Mouse (Mus musculus): ENCODE measurements around the gene Tnfsf9. TPM values are rescaled to one million over a fixed set of nuclear protein-coding genes. Genes with fewer than 3 reads are reported as not detected.

Tnfsf9 gene
- polyA plus RNA-seq, 1 experiment from 2014 or later, result 10.4 TPM

GRCm38 (mm10) chr17:57098321-57098720 lies 6.8 kb upstream of the Tnfsf9 start:
- Histone ChIP-seq H3K4me1 (peaks cover 14% of the 10 kb centered on the region), H3K36me3 (no peaks in the 10 kb centered on the region), H3K27ac (no peak overlapping the region), H3K9ac (no peak overlapping the region), H3K9me3 (replicated peaks) (no peaks in the 10 kb centered on the region), H3K27me3 (no peaks in the 10 kb centered on the region), H3K4me3 (replicated peaks) (no peak overlapping the region), H3K4me2 (no peak overlapping the region)
- WGBS, result 83% methylated on average over 5 of the region's 5 CpGs
- ATAC-seq (replicated peaks; ENCODE audit: low FRiP score), result no peak

GRCm38 (mm10) chr17:57099629-57100325 lies 5.3 kb upstream of the Tnfsf9 start:
- no peak overlapping the region for H3K4me3 ChIP-seq (replicated peaks)
- 0 out of 2 replicates have a peak overlapping the region, but pooled peaks have one; percentile 17 for H3K4me2 ChIP-seq
- 16% methylated on average over 10 of the region's 10 CpGs for WGBS
- no peaks in the 10 kb centered on the region for H3K36me3 ChIP-seq
- no peak for ATAC-seq (replicated peaks; ENCODE audit: low FRiP score)
- peaks cover 27% of the 10 kb centered on the region for H3K4me1 ChIP-seq
- no peaks in the 10 kb centered on the region for H3K27me3 ChIP-seq
- no peak overlapping the region for H3K27ac ChIP-seq
- H3K9me3 ChIP-seq (replicated peaks), result no peaks in the 10 kb centered on the region
- no peak overlapping the region for H3K9ac ChIP-seq

- WGBS, result 70% methylated on average over 2 of the region's 2 CpGs
- Histone ChIP-seq H3K36me3 (no peaks in the 10 kb centered on the region), H3K4me1 (peaks cover 28% of the 10 kb centered on the region), H3K9me3 (replicated peaks) (no peaks in the 10 kb centered on the region), H3K27ac (no peak overlapping the region), H3K4me2 (no peak overlapping the region), H3K4me3 (replicated peaks) (no peak overlapping the region), H3K9ac (no peak overlapping the region), H3K27me3 (no peaks in the 10 kb centered on the region)
- no peak for ATAC-seq (replicated peaks; ENCODE audit: low FRiP score)
Measured at GRCm38 (mm10) chr17:57102276-57102675, 2.8 kb upstream of the Tnfsf9 start.

GRCm38 (mm10) chr17:57104496-57104895 lies 629 bp upstream of the Tnfsf9 start:
- peak; percentile 2; the same call in 1 of the 2 replicates for ATAC-seq (replicated peaks; ENCODE audit: low FRiP score)
- H3K9me3 ChIP-seq (replicated peaks), result no peaks in the 10 kb centered on the region
- peak overlapping the region; percentile 70; the same call in 1 of the 2 replicates for H3K9ac ChIP-seq
- H3K36me3 ChIP-seq, result no peaks in the 10 kb centered on the region
- 44% methylated on average over 4 of the region's 4 CpGs for WGBS
- peak overlapping the region; percentile 64 for H3K4me3 ChIP-seq (replicated peaks)
- no peaks in the 10 kb centered on the region for H3K27me3 ChIP-seq
- H3K4me1 ChIP-seq, result peaks cover 29% of the 10 kb centered on the region
- peak overlapping the region; percentile 86 for H3K4me2 ChIP-seq
- peak overlapping the region; percentile 67; the same call in 1 of the 2 replicates for H3K27ac ChIP-seq

- H3K27ac ChIP-seq, result no peak overlapping the region
- H3K27me3 ChIP-seq, result no peaks in the 10 kb centered on the region
- H3K9me3 ChIP-seq (replicated peaks), result no peaks in the 10 kb centered on the region
- no peak for ATAC-seq (replicated peaks; ENCODE audit: low FRiP score)
- peak overlapping the region; percentile 70; the same call in 1 of the 2 replicates for H3K9ac ChIP-seq
- peak overlapping the region; percentile 86 for H3K4me2 ChIP-seq
- whole genome bisulfite sequencing, result 8% methylated on average over 9 of the region's 9 CpGs
- H3K4me3 ChIP-seq (replicated peaks), result peak overlapping the region; percentile 64
- peaks cover 29% of the 10 kb centered on the region for H3K4me1 ChIP-seq
- no peaks in the 10 kb centered on the region for H3K36me3 ChIP-seq
Measured at GRCm38 (mm10) chr17:57106035-57106368, 877 bp downstream of the Tnfsf9 start.

DNA sequence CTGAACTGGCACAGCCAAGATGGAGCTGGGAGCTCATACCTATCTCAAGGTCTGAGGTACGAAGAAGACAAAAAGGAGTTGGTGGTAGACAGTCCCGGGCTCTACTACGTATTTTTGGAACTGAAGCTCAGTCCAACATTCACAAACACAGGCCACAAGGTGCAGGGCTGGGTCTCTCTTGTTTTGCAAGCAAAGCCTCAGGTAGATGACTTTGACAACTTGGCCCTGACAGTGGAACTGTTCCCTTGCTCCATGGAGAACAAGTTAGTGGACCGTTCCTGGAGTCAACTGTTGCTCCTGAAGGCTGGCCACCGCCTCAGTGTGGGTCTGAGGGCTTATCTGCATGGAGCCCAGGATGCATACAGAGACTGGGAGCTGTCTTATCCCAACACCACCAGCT lies 1.9 kb downstream of the Tnfsf9 start:
- 94% methylated on average over 5 of the region's 5 CpGs for WGBS
- Histone ChIP-seq H3K9ac (no peak overlapping the region), H3K27ac (no peak overlapping the region), H3K4me2 (0 out of 2 replicates have a peak overlapping the region, but pooled peaks have one; percentile 3), H3K36me3 (no peaks in the 10 kb centered on the region), H3K27me3 (no peaks in the 10 kb centered on the region), H3K9me3 (replicated peaks) (no peaks in the 10 kb centered on the region), H3K4me3 (replicated peaks) (no peak overlapping the region; the same call in 1 of the 2 replicates), H3K4me1 (peaks cover 29% of the 10 kb centered on the region)
- no peak for ATAC-seq (replicated peaks; ENCODE audit: low FRiP score)

DNA sequence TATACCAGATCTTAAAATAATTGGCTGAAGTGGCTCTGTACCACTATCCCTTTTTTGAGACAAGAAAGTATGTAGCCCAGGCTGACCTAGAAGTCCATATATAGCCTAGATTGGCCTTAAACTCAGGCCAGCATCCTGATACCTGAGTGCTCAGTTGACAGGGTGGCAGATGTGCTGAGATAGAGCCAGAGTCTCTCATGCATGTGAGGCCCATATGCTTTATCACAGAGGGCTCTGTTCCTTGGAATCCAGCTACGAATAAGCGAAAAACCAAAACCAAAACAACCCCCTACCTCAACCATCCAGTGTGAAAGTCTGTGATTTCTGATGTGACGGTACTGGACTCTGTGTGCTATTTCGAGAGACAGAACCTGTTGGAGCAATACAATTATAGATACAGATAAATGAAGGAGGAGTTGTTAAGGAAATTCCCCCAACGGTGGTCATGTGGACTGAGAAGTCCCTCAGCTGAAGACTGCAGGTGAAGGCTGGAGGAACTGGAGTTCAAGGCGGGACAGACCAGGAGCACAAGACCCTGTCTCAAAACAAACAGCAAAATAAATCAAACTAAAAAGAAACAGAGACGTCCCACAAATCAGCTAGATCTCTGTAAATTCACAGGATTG lies 3.0 kb downstream of the Tnfsf9 start:
- Histone ChIP-seq H3K9me3 (replicated peaks) (no peaks in the 10 kb centered on the region), H3K27me3 (no peaks in the 10 kb centered on the region), H3K4me3 (replicated peaks) (no peak overlapping the region), H3K9ac (no peak overlapping the region), H3K4me1 (peaks cover 29% of the 10 kb centered on the region), H3K36me3 (no peaks in the 10 kb centered on the region), H3K4me2 (no peak overlapping the region), H3K27ac (no peak overlapping the region)
- ATAC-seq (replicated peaks; ENCODE audit: low FRiP score), result no peak
- whole genome bisulfite sequencing, result 77% methylated on average over 7 of the region's 7 CpGs

- Histone ChIP-seq H3K4me2 (no peak overlapping the region), H3K27ac (no peak overlapping the region), H3K27me3 (no peaks in the 10 kb centered on the region), H3K4me1 (peaks cover 27% of the 10 kb centered on the region), H3K9ac (no peak overlapping the region), H3K4me3 (replicated peaks) (no peak overlapping the region), H3K9me3 (replicated peaks) (no peaks in the 10 kb centered on the region), H3K36me3 (no peaks in the 10 kb centered on the region)
- ATAC-seq (replicated peaks; ENCODE audit: low FRiP score), result no peak
- 50% methylated on average over 5 of the region's 5 CpGs for WGBS
Measured at GRCm38 (mm10) chr17:57108666-57109171, 3.6 kb downstream of the Tnfsf9 start.

DNA sequence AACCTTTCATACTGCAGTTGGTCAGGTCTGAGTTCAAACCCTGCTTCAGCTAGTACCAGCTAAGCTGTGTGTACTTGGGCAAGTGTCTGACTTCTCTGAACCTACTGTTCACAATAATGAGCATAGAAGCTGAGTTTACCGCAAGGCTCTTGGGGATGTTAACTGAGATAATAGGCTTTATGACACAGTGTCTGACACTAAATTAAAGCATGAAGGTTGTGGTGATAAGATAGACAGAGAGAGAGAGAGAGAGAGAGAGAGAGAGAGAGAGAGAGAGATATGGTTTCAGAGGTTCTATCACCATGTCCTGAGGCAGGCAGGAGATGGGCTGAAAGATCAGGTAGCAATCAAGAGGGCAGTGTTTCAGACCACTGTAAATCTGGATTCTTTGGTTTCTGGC lies 4.9 kb downstream of the Tnfsf9 start:
- Histone ChIP-seq H3K27ac (no peak overlapping the region), H3K9ac (no peak overlapping the region), H3K9me3 (replicated peaks) (no peaks in the 10 kb centered on the region), H3K27me3 (no peaks in the 10 kb centered on the region), H3K4me3 (replicated peaks) (no peak overlapping the region), H3K36me3 (no peaks in the 10 kb centered on the region), H3K4me1 (peaks cover 15% of the 10 kb centered on the region), H3K4me2 (no peak overlapping the region)
- ATAC-seq (replicated peaks; ENCODE audit: low FRiP score), result no peak
- 93% methylated on average over 1 of the region's 1 CpGs for WGBS

DNA sequence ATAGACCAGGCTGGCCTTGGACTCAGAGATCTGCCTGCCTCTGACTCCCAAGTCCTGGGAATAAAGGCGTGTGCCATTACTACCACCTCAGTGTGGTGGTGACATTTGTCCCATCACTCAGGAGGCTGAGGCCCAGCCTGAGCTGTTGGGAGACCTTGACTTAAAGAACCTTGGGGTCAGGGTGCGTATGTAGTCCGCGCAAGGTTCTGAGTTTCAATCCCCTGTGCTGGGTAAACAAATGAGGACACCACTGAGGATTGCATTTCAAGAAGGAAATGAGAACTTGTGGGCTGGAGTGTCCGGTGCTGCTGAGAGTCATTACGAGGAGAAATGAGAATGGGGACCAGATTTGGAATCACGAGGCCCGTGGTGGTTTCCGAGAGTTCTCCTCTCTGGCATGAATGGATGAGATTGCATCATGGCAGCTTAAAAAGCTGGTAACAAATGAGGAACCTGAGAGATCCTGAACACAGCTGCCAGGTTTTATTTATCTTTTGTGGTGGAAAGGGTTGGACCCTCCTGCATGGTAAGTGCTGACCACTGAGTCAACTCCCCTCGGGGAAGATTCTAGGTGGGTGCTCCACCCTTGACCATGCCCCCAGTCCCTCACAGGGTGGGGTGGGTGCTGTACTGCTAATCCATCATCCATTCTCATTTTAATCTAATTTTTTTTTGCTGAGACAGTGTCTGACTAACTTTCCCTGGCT lies 7.8 kb downstream of the Tnfsf9 start:
- Histone ChIP-seq H3K4me2 (no peak overlapping the region), H3K9ac (no peak overlapping the region), H3K27ac (no peak overlapping the region), H3K27me3 (0 out of 2 replicates have a peak, but pooled peaks cover 6% of the 10 kb centered on the region), H3K36me3 (no peaks in the 10 kb centered on the region), H3K9me3 (replicated peaks) (no peaks in the 10 kb centered on the region), H3K4me3 (replicated peaks) (no peak overlapping the region), H3K4me1 (no peaks in the 10 kb centered on the region)
- 73% methylated on average over 10 of the region's 10 CpGs for WGBS
- no peak for ATAC-seq (replicated peaks; ENCODE audit: low FRiP score)

DNA sequence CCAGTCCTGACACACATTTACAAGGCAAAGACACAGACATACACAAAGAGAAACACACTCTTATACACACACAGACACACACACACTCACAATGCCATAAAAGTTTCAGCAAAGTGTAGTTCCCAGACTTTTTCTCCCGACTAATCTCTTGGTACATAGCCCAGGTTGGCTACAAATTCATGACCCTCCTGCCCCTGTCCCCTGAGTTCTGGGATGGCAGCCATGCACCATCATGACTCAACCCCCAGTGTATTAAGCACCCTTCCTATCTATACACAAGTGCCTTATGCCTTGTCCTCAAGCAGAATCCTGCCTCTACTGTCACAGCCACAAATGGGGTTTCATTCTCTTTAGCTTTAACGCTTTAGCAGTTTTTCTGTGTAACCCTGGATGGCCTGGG lies 11.7 kb downstream of the Tnfsf9 start:
- no peaks in the 10 kb centered on the region for H3K9me3 ChIP-seq (replicated peaks)
- H3K27ac ChIP-seq, result no peak overlapping the region
- H3K36me3 ChIP-seq, result no peaks in the 10 kb centered on the region
- H3K27me3 ChIP-seq, result 0 out of 2 replicates have a peak, but pooled peaks cover 6% of the 10 kb centered on the region
- no peak overlapping the region for H3K4me3 ChIP-seq (replicated peaks)
- H3K4me2 ChIP-seq, result no peak overlapping the region
- WGBS, result 77% methylated on average over 2 of the region's 2 CpGs
- ATAC-seq (replicated peaks; ENCODE audit: low FRiP score), result no peak
- no peak overlapping the region for H3K9ac ChIP-seq
- H3K4me1 ChIP-seq, result peaks cover 5% of the 10 kb centered on the region
